Mouse (Mus musculus) hindbrain, embryonic 14.5 days (tissue): ENCODE measurements around the gene Gm17482. TPM values are rescaled to one million over a fixed set of nuclear protein-coding genes. Genes with fewer than 3 reads are reported as not detected.

Source experiments
- ATAC-seq: fragments of 200-750 bp; cut with Nextera tagmentation; 2 replicates; pipeline ENCODE4 v1.8.0; 2017; ENCODE audit warnings: moderate number of reproducible peaks, mild to moderate bottlenecking, moderate TSS enrichment, moderate library complexity; ENCODE audit not compliant: low FRiP score
- DNase-seq: peaks from one replicate; pipeline ENCODE4 v3.0.0-alpha.2; 2015; ENCODE audit warnings: low spot score
- H3K27ac ChIP-seq: fragments of 300-500 bp; sonication (generic); 2 replicates; pipeline ENCODE4 v1.5.1; 2014; ENCODE audit warnings: mild to moderate bottlenecking, moderate library complexity
- H3K27me3 ChIP-seq: fragments of 300-500 bp; sonication (generic); 2 replicates; pipeline ENCODE4 v1.6.1; 2014; ENCODE audit warnings: mild to moderate bottlenecking, low read length, mixed read lengths; ENCODE audit not compliant: control insufficient read depth, insufficient read depth
- H3K36me3 ChIP-seq: fragments of 300-500 bp; sonication (generic); replicated peaks from 2 replicates; pipeline ENCODE4 v1.6.1; 2014; ENCODE audit not compliant: control insufficient read depth, insufficient read depth
- H3K4me1 ChIP-seq: fragments of 300-500 bp; sonication (generic); replicated peaks from 2 replicates; pipeline ENCODE4 v1.6.1; 2014; ENCODE audit warnings: antibody characterized with exemption, low read length, mixed read lengths; ENCODE audit not compliant: control insufficient read depth, insufficient read depth
- H3K4me2 ChIP-seq: fragments of 300-500 bp; sonication (generic); replicated peaks from 2 replicates; pipeline ENCODE4 v1.6.1; 2014; ENCODE audit warnings: mild to moderate bottlenecking, moderate library complexity
- H3K4me3 ChIP-seq: fragments of 300-500 bp; sonication (generic); replicated peaks from 2 replicates; pipeline ENCODE4 v1.5.1; 2014; ENCODE audit warnings: mild to moderate bottlenecking, low read length
- H3K9ac ChIP-seq: fragments of 300-500 bp; sonication (generic); 2 replicates; pipeline ENCODE4 v1.6.1; 2014
- H3K9me3 ChIP-seq: fragments of 300-500 bp; sonication (generic); 2 replicates; pipeline ENCODE4 v1.6.1; 2016; ENCODE audit warnings: low read length; ENCODE audit not compliant: control insufficient read depth
- WGBS: fragments of 180-500 bp; shearing (Covaris S2); extraction: QIAGEN DNeasy Blood & Tissue Kit; methylation state at CpG from one replicate; pipeline ENCODE4 v1.1.7; 2014; 5-methylcytosine and 5-hydroxymethylcytosine counted together
- polyA plus RNA-seq: library from polyadenylated mRNA; unstranded; fragments of >200 nt; fragmentation: Nextera tagmentation; extraction: Ambion mirVana; gene quantifications from 2 replicates; pipeline ENCODE4 v1.2.1, GENCODE M21; 2014

Gene Gm17482
- polyA plus RNA-seq, 1 experiment from 2014 or later, result not detected

- Histone ChIP-seq H3K27ac (no peak overlapping the region), H3K36me3 (no peaks in the 10 kb centered on the region), H3K4me3 (no peak overlapping the region), H3K9me3 (no peaks in the 10 kb centered on the region), H3K9ac (no peak overlapping the region), H3K4me1 (0 out of 2 replicates have a peak, but pooled peaks cover 2% of the 10 kb centered on the region), H3K4me2 (no peak overlapping the region), H3K27me3 (no peaks in the 10 kb centered on the region)
- DNase-seq (no peak), ATAC-seq (no peak)
- 49% methylated on average over 5 of the region's 5 CpGs for WGBS
Observed at GRCm38 (mm10) chr6:115213129-115213528, 14.0 kb upstream of the Gm17482 start.

- 77% methylated on average over 8 of the region's 8 CpGs for WGBS
- ATAC-seq, result no peak
- Histone ChIP-seq H3K27ac (no peak overlapping the region), H3K4me2 (no peak overlapping the region), H3K9ac (no peak overlapping the region), H3K4me3 (no peak overlapping the region), H3K9me3 (no peaks in the 10 kb centered on the region), H3K36me3 (no peaks in the 10 kb centered on the region), H3K27me3 (no peaks in the 10 kb centered on the region), H3K4me1 (no peaks in the 10 kb centered on the region; the same call in 1 of the 2 replicates)
- no peak for DNase-seq
Observed at GRCm38 (mm10) chr6:115221215-115221641, 5.9 kb upstream of the Gm17482 start.

GRCm38 (mm10) chr6:115225519-115225918, 1.6 kb upstream of the Gm17482 start:
- WGBS, result 65% methylated on average over 3 of the region's 3 CpGs
- no peaks in the 10 kb centered on the region; the same call in 1 of the 2 replicates for H3K4me1 ChIP-seq
- ATAC-seq (no peak), DNase-seq (no peak)
- no peaks in the 10 kb centered on the region for H3K9me3 ChIP-seq
- H3K27me3 ChIP-seq, result no peaks in the 10 kb centered on the region
- H3K4me3 ChIP-seq, result no peak overlapping the region
- H3K36me3 ChIP-seq, result no peaks in the 10 kb centered on the region
- H3K27ac ChIP-seq, result no peak overlapping the region
- H3K9ac ChIP-seq, result no peak overlapping the region
- no peak overlapping the region for H3K4me2 ChIP-seq

- no peaks in the 10 kb centered on the region for H3K36me3 ChIP-seq
- no peak overlapping the region for H3K27ac ChIP-seq
- H3K4me3 ChIP-seq, result no peak overlapping the region
- no peaks in the 10 kb centered on the region for H3K27me3 ChIP-seq
- no peak overlapping the region for H3K4me2 ChIP-seq
- DNase-seq (peak; percentile 87), ATAC-seq (no peak)
- H3K4me1 ChIP-seq, result no peaks in the 10 kb centered on the region
- 7% methylated on average over 2 of the region's 2 CpGs for WGBS
- H3K9me3 ChIP-seq, result no peaks in the 10 kb centered on the region
- no peak overlapping the region for H3K9ac ChIP-seq
Observed at GRCm38 (mm10) chr6:115227529-115227928, 386 bp downstream of the Gm17482 start.

GRCm38 (mm10) chr6:115230557-115230956, 3.4 kb downstream of the Gm17482 start:
- no peaks in the 10 kb centered on the region for H3K9me3 ChIP-seq
- DNase-seq, result no peak
- no peaks in the 10 kb centered on the region for H3K27me3 ChIP-seq
- H3K4me3 ChIP-seq, result no peak overlapping the region
- WGBS, result 85% methylated on average over 3 of the region's 3 CpGs
- no peak overlapping the region for H3K27ac ChIP-seq
- ATAC-seq, result no peak
- H3K9ac ChIP-seq, result no peak overlapping the region
- no peaks in the 10 kb centered on the region for H3K4me1 ChIP-seq
- H3K4me2 ChIP-seq, result no peak overlapping the region
- H3K36me3 ChIP-seq, result no peaks in the 10 kb centered on the region

GRCm38 (mm10) chr6:115231836-115232235, 4.7 kb downstream of the Gm17482 start:
- Histone ChIP-seq H3K9me3 (no peaks in the 10 kb centered on the region), H3K36me3 (no peaks in the 10 kb centered on the region), H3K27ac (no peak overlapping the region), H3K4me3 (no peak overlapping the region), H3K9ac (no peak overlapping the region), H3K27me3 (no peaks in the 10 kb centered on the region), H3K4me2 (no peak overlapping the region), H3K4me1 (no peaks in the 10 kb centered on the region)
- DNase-seq (no peak), ATAC-seq (no peak)
- 83% methylated on average over 4 of the region's 4 CpGs for WGBS

GRCm38 (mm10) chr6:115232562-115232961, 5.4 kb downstream of the Gm17482 start:
- Histone ChIP-seq H3K4me3 (no peak overlapping the region), H3K9ac (no peak overlapping the region), H3K4me2 (no peak overlapping the region), H3K27ac (no peak overlapping the region), H3K36me3 (no peaks in the 10 kb centered on the region), H3K27me3 (no peaks in the 10 kb centered on the region), H3K9me3 (no peaks in the 10 kb centered on the region), H3K4me1 (no peaks in the 10 kb centered on the region)
- DNase-seq, result no peak
- WGBS, result 85% methylated on average over 1 of the region's 1 CpGs
- ATAC-seq, result no peak

- Histone ChIP-seq H3K36me3 (no peaks in the 10 kb centered on the region), H3K9me3 (no peaks in the 10 kb centered on the region), H3K4me3 (no peak overlapping the region), H3K27ac (no peak overlapping the region), H3K4me1 (no peaks in the 10 kb centered on the region), H3K27me3 (no peaks in the 10 kb centered on the region), H3K4me2 (no peak overlapping the region), H3K9ac (no peak overlapping the region)
- no peak for DNase-seq
- WGBS, result 89% methylated on average over 9 of the region's 9 CpGs
- no peak for ATAC-seq
Observed at GRCm38 (mm10) chr6:115238031-115239027, 11.2 kb downstream of the Gm17482 start.

GRCm38 (mm10) chr6:115239335-115239734, 12.2 kb downstream of the Gm17482 start:
- DNase-seq (no peak), ATAC-seq (no peak)
- Histone ChIP-seq H3K4me3 (no peak overlapping the region), H3K9ac (no peak overlapping the region), H3K4me1 (no peaks in the 10 kb centered on the region), H3K4me2 (no peak overlapping the region), H3K27me3 (no peaks in the 10 kb centered on the region), H3K27ac (no peak overlapping the region), H3K9me3 (no peaks in the 10 kb centered on the region), H3K36me3 (peaks cover 2% of the 10 kb centered on the region; the same call in 1 of the 2 replicates)
- WGBS, result 78% methylated on average over 7 of the region's 7 CpGs
